Mouse (Mus musculus): ENCODE measurements around the gene Gstm7.

Gstm7 gene

GRCm38 (mm10) chr3:107877005-107877404 is 54.6 kb downstream of the Gstm7 start, which contains the start of gene Eps8l3:
TSS of gene Eps8l3 (plus strand) at chr3:107877229.
- no peak for DNase-seq (ENCODE audit: low spot score)
